Mouse (Mus musculus) embryo, embryonic 10.5 days (tissue): Measurements from ENCODE around the gene Palm2.

Source experiments
- DNase-seq: peaks from one replicate; pipeline ENCODE4 v3.0.0-alpha.2; 2015; ENCODE audit warnings: low spot score

Palm2 gene

GRCm38 (mm10) chr4:57672541-57672940 is 238.5 kb downstream of the Palm2 start:
- no peak for DNase-seq

- peak; percentile 93 for DNase-seq
Observed at GRCm38 (mm10) chr4:57672996-57673906, 239.2 kb downstream of the Palm2 start.

GRCm38 (mm10) chr4:57674351-57674750 is 240.3 kb downstream of the Palm2 start:
- no peak for DNase-seq

GRCm38 (mm10) chr4:57675387-57675786 is 241.3 kb downstream of the Palm2 start:
- DNase-seq = peak; percentile 74

GRCm38 (mm10) chr4:57677916-57678315 is 243.9 kb downstream of the Palm2 start:
- DNase-seq = no peak

- no peak for DNase-seq
Observed at GRCm38 (mm10) chr4:57678991-57679457, 245.0 kb downstream of the Palm2 start.

GRCm38 (mm10) chr4:57680186-57680585 is 246.1 kb downstream of the Palm2 start:
- DNase-seq = no peak

- DNase-seq = no peak
Observed at GRCm38 (mm10) chr4:57681511-57681910, 247.5 kb downstream of the Palm2 start.

GRCm38 (mm10) chr4:57682341-57682740 is 248.3 kb downstream of the Palm2 start:
- no peak for DNase-seq

- no peak for DNase-seq
Observed at GRCm38 (mm10) chr4:57682944-57683343, 248.9 kb downstream of the Palm2 start.

GRCm38 (mm10) chr4:57684676-57685215 is 250.7 kb downstream of the Palm2 start:
- no peak for DNase-seq

- no peak for DNase-seq
Observed at GRCm38 (mm10) chr4:57686736-57687135, 252.7 kb downstream of the Palm2 start.

- no peak for DNase-seq
Observed at GRCm38 (mm10) chr4:57687583-57687982, 253.5 kb downstream of the Palm2 start.

- DNase-seq = no peak
Observed at GRCm38 (mm10) chr4:57688131-57688530, 254.1 kb downstream of the Palm2 start.

- DNase-seq = no peak
Observed at GRCm38 (mm10) chr4:57690001-57690400, 256.0 kb downstream of the Palm2 start.

- no peak for DNase-seq
Observed at GRCm38 (mm10) chr4:57690805-57691204, 256.8 kb downstream of the Palm2 start.

- DNase-seq = no peak
Observed at GRCm38 (mm10) chr4:57694356-57695136, 260.5 kb downstream of the Palm2 start.

- DNase-seq = no peak
Observed at GRCm38 (mm10) chr4:57696955-57697354, 262.9 kb downstream of the Palm2 start.

- DNase-seq = no peak
Observed at GRCm38 (mm10) chr4:57697918-57698611, 264.0 kb downstream of the Palm2 start.

GRCm38 (mm10) chr4:57701576-57701975 is 267.5 kb downstream of the Palm2 start:
- DNase-seq = no peak

GRCm38 (mm10) chr4:57703574-57704470 is 269.8 kb downstream of the Palm2 start:
- no peak for DNase-seq
